Mouse (Mus musculus): ENCODE data around the gene Ing2.

- TF ChIP-seq CTCF (IDR thresholded peaks at IDR 0.05; ENCODE audit: borderline replicate concordance, insufficient read depth, low read depth, low read length) (no peak), POLR2A (IDR thresholded peaks at IDR 0.05; ENCODE audit: borderline replicate concordance, insufficient read depth, low read length) (no peak)
Observed at GRCm38 (mm10) chr8:47676224-47676623, 868 bp upstream of the Ing2 start.
